Mouse (Mus musculus): ENCODE results near the gene Ddx55.

Gene Ddx55

DNA sequence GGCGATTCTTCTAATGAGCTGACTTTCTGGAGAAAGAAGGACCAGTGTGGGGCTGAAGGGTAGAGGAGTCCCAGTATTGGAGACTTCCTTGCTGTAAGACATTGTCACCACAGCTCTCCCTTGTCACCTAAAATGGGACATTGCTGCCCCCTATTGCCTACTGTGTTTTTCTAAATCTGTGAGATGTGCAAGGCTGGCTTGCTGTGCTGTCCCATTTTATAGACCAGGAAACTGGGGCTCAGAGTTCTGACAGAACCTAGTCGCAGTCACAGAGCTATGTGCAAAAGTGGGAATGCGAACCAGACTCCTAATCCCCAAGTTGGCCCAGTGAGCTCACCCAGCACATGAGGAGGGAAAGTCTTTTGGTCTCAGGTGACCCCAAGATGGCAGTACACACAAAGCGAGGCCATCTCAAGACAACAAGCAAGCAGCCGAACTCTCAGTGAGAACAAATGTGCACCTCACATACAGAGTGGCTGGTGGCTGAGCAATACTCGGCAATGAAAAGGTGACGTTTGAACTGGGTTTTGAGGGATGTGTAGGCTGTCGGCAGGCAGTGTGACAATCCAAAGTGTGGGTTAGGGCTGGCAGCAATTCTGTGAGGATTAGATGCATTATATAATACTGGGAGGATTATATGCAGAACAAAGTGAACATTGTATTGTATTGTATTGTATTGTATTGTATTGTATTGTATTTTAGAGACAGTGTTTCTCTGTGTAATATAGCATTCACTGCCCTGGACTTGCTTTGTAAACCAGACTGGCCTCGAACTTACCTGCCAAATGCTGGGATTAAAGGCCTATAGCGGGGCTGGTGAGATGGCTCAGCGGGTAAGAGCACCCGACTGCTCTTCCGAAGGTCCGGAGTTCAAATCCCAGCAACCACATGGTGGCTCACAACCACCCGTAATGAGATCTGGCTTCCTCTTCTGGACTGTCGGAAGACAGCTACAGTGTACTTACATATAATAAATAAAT lies 13.6 kb upstream of the Ddx55 start:
- 58% methylated on average over 16 of the region's 16 CpGs for WGBS

DNA sequence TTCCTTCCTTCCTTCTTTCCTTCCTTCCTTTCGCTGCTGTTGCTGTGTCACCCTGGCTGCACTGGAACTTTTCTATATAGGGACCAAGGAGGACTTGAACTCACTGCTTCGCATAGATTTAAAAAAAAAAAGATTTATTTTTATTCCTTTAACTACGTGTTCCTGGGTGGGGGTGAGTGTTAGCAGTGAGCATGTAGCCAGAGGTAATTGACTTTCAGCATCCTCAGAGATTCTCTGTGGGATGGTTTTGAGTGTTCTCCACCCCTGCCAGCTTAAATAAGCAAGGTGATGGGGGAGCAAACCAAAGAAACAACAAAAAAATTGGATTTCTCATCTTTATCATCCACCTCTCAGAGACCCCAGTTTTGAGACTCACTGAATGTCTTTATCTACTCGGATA lies 12.8 kb upstream of the Ddx55 start:
- WGBS = 57% methylated on average over 4 of the region's 4 CpGs

DNA sequence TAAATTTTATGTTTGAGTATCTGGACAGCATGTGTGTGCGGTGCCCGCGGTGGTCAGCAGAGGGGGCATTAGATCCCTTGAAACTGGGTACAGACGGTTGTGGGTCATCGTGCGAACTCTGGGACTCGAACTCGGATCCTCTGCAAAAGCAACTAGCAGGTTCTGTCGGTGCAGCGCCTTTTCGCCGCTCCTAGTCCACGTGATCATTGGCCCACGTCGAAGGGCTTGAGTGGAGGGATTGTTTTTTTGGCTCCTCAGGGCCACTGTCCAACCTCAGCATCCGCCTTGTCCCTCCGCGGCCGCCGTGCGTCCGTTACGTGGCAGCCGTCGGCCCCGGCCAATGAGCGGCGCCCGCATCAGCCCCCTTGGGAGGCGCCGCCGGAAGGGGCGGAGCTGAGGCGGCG lies 12.3 kb upstream of the Ddx55 start, which contains the start of gene Tmed2:
TSS of gene Tmed2 (plus strand) at position 313 of the 404 bp plus-strand sequence.
- under 1% methylated on average over 29 of the region's 35 CpGs for WGBS

DNA sequence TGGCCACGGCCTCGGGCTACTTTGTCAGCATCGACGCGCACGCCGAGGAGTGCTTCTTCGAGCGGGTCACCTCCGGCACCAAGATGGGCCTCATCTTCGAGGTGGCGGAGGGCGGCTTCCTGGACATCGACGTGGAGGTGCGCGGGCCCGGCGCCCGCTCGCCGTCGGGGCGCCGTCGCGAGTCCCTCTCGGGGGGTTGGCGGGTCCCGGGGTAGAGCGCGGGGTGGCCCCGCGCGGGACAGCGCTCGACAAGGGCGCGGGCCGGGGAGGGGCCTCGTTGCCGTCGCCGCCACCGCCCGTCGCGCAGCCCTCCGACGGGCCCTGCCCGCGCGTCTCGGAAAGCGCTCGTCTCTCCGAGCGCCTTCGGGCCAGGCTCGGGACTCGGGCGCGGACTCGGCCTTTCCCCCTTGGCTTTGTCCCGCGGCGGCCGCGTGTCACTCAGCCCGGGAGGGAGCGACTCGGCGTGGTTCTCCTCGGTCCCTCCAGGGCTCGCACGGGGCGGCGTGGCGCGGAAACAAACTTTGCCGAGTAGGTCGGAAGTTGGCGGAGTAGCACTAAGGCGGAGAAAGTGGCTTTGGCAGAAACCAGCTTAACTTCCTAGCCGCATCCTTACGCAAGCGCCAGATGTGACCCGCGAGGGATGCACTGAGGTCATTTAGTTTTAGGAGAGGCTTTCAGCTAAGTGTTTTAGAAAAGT lies 11.6 kb upstream of the Ddx55 start:
- under 1% methylated on average over 80 of the region's 89 CpGs for WGBS

DNA sequence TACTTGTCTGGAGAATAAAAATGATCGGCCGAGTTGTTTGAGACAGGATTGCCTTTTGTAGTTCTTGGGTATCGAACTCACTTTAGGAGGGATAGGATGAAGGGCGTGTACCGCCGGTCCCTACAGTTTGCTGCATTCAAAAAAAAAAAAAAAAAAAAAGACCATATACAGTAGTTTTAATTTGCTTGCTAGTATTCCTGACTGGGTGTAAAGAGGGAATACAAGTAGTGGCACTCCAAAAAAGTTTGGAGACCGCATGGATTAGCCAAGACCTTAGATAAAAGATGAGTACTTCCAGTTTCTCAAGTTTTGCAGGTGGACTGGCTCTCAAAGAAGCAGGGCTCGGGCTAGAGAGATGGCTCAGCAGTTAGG lies 11.1 kb upstream of the Ddx55 start:
- WGBS = 8% methylated on average over 8 of the region's 8 CpGs

DNA sequence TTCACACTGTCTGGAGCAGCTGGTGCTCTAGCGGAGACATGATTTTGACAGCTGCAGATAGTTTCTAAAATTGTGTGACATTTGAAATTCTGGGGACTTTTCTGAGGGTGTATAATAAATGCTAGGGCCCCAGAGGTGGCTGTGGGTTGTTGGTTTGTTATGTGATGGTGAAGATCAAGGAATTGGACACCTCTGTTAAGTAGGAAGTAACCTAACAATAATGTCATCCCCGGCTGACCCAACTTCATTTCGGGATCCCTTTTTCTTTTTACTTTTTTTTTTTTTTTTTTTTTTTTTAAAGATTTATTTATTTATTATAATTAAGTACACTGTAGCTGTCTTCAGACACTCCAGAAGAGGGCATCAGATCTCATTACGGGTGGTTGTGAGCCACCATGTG lies 1.9 kb upstream of the Ddx55 start:
- 68% methylated on average over 4 of the region's 4 CpGs for WGBS

DNA sequence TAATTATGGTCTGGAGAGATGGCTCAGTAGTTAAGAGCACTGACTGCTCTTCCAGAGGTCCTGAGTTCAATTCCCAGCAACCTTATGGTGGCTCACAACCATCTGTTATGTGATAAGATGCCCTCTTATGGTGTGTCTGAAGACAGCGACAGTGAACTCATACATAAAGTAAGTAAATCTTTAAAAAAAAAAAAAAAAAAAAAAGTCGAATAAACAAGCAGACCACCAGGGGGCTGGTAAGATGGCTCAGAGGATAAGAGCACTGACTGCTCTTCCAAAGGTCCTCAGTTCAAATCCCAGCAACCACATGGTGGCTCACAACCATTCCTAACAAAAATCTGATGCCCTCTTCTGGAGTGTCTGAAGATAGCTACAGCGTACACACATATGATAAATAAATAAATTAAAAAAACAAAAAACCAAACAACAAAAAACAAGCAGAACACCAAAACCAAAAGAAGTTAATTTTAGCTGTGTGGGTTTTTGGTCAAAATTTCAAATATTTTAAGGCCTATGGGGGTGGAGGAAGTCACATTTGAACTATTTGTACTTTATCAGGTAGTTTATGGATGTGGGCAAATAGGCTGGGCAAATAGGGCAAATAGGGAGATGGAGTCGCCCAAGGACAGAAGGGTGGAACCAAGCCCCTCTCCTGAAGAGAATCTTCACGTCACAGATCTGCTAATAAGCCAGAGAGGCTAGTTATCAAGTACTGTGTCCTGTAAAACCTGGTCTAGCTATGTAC lies 1.1 kb upstream of the Ddx55 start:
- WGBS = 23% methylated on average over 5 of the region's 5 CpGs

DNA sequence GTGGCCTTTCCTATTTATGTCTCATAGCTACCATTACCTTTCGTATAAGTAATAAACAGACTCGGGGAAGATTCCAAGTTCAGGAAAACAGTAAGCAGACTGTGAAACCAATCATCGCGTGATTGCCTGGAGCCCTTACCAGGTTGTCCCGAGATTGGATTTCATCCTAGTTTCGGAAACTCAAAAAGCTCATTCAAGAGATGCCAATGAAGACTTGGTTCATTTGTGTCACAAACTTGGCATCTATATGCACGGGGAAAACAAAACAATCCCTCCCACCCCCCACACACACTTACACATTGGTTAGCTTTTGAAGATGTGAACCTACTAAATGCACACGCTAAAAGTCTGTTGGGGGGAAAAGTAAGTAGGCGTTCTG lies 581 bp upstream of the Ddx55 start:
- WGBS = 2% methylated on average over 9 of the region's 9 CpGs

DNA sequence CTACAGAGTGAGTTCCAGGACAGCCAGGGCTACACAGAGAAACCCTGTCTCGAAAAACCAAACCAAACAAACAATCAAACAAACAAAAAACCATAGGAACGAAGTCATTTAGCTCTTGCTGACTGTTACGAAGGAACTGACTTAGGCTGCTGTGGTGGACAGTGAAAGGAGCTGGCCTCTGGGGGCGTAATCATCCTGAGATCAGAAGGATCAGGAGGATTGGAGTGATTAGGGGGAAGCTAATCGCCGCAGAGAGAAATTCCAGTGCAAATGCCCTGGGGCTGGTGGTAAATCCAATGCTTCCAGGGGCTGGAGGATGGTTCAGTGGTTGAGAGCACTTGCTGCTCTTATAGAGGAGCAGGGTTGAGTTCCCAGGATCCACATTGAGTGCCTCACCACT lies 943 bp downstream of the Ddx55 start:
- WGBS = 60% methylated on average over 6 of the region's 6 CpGs

DNA sequence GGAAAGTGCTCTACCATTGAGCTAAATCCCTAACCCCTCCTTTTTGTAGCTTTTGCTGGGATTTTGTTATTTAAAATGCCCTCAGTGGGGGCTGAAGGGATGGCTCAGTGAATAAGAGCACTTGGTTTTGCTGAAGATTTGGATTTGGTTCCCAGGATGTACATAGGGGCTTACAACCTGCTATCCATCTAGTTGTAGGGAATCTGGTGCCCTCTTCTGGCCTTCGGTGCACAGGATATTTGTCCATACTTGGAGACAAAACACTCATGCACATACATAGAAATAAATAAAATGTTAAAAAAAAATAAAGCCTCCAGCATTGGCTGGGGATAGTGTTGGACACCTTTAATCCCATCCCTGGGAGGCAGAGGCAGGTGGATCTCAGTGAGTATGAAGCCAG lies 2.5 kb downstream of the Ddx55 start:
- WGBS = 71% methylated on average over 1 of the region's 1 CpGs

DNA sequence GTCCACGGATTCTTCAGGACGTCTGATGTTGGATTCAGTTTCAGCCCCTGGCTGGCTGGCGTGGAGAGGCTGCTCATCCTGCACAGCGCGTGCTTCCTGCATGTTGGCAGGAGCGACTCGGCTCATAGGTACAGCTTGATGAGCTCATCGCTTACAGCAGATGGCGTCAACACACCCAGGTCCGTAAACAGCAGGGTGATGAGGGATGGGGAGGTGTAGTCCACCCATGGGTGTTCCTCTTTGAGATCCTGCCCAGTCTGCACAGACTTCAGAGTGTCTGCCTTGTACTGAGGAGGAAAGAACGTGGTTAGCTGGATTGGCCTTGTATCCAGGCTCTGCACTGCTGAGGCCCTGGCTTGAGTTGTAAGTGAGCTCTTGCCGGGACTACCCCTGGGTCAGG lies 18.4 kb downstream of the Ddx55 start:
- WGBS = 56% methylated on average over 12 of the region's 12 CpGs

DNA sequence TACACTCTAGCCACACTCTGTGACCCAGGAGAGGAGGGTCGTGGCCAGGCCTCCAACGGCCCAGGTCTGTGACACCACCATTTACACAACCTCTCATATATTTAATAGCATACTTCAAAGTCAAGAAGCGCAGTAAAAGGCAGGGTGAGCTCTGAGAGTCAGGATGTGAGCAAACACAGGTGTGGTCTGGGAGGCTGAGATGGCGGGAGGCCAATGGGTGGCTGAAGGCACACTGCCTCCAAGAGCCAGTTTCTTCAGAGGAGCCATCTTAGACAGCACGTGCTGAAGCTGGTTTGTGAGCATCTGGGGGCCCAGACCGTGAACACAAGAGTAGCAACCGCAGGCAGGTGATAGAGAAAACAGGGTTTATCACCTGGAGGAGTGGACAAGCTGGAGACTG lies 22.8 kb downstream of the Ddx55 start:
- 91% methylated on average over 7 of the region's 7 CpGs for WGBS

DNA sequence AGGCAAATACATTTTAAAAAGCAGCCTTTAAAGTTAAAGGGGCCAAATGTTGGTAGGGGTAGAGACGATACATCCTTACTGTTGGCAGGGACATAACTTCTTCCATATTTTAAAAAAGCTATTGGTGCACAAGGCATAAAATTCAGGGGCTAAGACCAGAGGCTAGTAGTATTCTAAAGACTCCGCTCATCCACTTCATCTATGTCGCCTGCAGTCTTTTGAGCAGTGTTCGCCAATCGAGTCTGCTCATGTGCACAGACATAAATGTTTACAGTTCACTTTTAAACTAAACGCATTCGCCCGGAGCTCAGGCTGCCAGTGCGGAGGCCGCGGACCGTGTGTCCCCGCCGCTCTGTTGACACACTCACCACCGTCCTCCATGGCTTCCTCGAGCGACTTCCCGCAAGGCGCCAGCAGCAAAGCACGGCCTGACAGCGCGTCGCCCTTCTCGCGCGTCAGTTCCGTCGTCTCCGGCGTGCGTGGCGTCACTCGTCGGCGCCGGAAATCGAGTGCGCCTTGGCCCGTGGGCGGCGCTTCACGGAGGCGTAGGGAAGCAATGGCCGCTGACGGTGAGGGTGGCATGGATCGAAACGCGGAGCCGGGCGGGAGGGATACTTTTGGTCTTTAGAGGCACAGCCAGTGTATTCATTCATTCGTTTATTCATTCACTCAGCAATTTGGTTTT lies 26.1 kb downstream of the Ddx55 start, which contains the start of the genes Eif2b1 and Gtf2h3:
TSS of gene Eif2b1 (minus strand) at position 499 of the 685 bp plus-strand sequence.
TSS of gene Gtf2h3 (plus strand) at position 508 of the 685 bp plus-strand sequence.
- WGBS = under 1% methylated on average over 51 of the region's 51 CpGs

DNA sequence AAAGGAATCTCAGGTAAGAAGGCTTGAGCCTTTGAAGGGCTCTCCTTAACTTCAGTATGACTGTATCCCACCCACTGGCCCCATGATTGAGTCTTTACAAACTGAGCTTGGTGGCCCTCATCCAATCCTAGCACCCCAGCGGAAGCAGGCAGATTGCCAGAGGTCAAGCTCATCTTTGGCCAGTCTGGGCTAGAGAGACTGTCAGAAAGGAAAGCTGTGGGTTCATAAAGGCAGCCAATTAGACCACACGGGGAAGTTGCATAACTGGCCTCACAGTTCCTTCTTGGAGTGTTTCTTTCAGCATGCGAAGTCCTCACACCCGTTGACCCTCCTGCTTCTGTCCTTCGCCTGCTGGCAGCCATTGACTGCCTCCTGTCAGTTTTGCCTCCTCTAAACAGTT lies 29.9 kb downstream of the Ddx55 start:
- WGBS = 75% methylated on average over 5 of the region's 5 CpGs

DNA sequence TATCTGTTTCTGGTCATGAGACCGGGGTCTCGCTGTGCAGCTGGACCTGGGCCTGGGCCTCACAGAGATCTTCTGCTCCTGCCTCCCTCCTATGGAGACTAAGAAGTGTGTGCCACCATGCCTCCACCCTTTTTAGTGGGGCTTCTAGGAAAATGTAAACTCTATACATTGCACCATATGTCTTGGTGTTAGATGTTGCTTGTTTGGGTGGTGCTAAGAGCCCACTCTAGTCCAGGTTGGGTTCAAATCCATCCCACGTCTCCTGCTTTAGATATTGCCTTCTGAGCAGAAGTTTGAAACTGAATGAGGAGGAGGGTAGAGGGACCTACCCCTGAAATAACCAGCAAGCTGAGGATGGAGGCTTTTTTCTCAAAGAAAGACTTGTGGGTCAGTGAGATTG lies 40.1 kb downstream of the Ddx55 start:
- WGBS = 75% methylated on average over 3 of the region's 3 CpGs

DNA sequence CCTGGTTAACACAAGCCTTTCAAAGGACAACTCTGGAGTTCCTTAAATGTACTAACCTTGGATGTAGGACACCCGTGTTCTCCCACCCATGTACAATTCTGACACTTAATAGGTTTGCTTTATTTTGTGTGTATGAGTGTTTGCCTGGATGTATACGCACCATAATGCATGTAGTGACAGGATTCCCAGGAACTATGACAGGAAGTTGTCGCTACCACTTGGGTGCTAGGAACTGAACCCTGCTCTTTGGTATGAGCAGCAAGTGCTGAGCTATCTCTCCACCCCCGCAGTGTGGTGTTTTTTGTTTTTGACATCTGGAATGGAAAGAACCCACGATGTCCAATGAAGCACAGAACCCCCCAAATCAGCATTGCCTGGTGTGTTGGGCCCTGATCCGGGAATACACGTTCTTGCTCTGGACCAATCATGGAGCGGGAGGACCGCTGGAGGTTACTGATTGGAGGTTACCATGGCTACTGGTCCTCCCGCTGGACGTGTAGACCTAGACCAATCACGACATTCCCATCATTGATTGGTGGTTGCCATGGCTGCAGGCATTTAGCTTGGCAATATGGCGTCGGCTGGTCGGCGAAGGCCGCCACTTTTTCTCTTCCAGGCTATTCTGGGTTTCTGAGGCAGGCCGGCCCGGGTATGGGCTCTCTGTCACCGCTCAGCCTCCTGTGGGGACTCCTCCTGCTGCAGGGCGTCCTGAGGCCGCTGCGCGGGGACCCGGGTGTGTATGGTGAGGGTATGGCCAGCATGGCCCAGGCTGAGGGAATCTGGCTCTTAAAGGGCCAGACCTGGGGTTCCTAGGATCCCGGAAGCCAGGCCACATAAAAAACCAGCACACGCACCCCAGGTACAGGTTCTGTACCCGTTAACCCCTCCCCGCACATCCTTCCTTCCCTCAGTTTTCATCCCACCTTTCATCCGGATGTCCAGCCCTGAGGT lies 45.8 kb downstream of the Ddx55 start:
- 5% methylated on average over 30 of the region's 30 CpGs for WGBS

DNA sequence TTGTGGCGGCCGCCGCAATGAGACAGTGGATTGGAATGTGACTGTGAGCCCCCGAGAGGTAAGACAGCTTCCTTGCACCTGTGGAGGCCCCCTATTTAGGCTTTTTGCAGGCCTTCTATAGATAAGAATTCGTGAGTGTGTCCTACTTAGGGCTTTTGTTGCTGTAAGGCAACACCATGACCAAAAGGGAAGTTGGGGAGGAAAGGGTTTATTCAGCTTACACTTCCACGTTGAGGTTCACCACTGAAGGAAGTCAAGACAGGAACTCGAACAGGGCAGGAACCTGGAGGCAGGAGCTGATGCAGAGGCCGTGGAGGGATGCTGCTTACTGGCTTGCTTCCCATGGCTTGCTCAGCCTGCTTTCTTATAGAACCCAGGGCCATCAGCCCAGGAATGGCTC lies 47.1 kb downstream of the Ddx55 start:
- WGBS = 61% methylated on average over 8 of the region's 8 CpGs

DNA sequence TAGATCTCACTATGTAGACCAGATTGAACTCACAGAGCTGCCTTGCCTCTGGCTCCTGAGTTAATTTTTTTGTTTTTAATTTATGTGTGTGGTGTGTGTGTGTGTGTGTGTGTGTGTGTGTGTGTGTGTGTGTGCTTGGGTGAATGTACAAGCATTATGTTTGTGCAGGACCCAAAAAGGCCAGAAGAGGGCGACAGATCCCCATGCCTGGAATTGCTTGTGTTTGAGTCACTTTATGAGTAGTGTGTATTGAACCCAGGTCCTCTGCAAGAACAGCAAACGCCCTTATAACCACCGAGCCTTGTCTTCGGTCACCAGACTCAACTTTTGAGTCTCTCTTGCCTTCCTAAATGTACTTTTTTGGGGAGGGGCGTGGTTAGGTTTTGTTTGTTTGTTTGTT lies 49.7 kb downstream of the Ddx55 start:
- 67% methylated on average over 5 of the region's 5 CpGs for WGBS

DNA sequence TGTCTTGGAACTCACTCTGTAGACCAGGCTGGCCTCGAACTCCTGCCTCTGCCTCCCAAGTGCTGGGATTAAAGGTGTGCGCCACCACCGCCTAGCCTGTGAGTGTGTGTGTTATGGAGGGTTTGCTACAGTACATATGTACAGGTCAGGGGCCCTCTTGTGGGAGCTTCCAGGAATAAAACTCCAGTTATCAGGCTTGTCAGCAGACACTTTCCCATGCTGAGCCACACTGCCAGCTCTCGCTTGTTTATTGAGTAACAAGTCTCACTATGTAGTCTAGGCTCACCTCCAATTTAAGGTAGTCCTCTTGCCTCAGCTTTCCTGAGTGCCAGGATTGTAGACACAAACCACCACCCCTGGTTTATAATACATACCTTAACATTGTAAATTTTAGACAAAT lies 51.6 kb downstream of the Ddx55 start:
- 87% methylated on average over 4 of the region's 4 CpGs for WGBS

DNA sequence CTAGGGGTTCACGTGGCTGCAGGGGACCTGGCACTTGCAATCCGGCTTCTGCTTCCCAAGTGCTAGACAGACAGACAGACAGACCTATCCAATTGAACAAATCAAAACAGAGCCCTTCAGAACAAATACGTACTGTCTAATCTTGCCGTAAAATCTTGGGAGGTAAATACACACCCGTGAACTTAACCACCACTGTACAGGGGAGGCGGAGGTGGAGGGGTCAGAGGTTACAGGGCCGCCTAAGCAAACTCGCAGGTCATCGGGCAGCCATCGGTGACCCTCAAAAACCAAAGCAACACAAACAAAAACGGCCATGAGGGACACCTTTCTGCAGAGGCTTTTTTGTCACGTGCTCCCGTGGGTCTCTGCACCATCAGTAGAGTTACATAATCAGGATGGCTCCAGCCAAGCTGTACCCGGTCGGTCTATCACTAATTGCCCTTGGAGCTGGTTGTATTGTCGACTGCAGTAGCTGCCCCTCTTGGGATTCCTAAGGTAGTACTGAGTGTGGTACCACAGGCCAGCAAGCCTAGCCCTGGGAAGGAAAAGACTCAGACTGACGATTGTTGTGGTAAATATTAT lies 52.5 kb downstream of the Ddx55 start:
- WGBS = 84% methylated on average over 17 of the region's 17 CpGs
